Mouse (Mus musculus): ENCODE measurements around the gene Abcc10.

Gene Abcc10

GRCm38 (mm10) chr17:46327906-46328534 is at the start of gene Abcc10:
Gene Abcc10, minus strand, starts transcription at chr17:46328352.
- peak; percentile 96 for DNase-seq

DNA sequence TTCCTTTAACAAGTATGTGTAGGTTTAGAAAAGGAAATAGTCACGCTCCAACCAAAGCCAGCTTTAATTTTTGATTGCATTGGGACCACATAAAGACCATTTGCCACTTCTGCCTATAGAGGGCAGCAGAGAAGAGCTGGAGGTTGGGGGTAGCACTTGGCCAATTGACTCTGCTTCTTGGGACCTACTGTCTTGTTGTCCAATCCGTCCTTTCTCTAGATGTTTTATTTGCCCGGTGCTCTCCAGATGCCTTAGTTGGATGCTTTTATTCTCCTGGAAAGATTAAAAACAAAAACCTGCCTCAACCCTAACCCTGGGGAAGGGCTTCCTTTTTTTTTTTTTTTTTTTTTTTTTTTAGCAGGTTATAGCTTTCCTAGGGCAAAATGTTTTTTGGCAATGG is 43.6 kb upstream of the Abcc10 start:
- DNase-seq: no peak

DNA sequence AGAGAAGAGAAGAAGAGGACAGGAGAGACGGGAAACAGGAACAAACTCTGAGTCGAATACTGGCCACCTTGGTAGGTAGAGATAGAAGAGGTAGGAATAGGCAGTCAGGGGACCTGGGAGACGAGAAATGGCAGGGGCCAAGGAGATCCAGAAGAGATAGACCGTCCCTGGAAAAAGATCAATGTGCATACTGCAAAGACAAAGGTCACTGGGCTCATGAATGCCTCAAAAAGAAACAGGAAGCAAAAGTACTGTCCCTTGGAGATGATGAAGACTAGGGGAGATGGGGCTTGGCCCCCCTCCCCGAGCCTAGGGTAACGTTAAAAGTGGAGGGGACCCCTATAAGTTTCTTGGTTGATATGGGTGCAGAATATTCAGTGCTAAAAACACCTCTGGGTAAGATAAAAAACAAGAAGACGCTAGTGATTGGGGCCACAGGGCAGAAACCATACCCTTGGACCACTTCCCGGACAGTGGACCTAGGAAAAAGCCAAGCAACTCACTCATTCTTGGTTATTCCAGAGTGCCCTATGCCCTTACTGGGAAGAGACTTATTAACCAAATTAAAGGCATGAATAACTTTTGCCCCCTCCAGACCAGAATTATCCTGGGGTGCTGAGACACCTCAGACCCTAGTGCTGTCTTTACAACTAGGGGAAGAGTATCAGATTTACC is 23.0 kb upstream of the Abcc10 start:
- no peak for DNase-seq

- no peak for DNase-seq
Measured at GRCm38 (mm10) chr17:46341208-46341607, 13.1 kb upstream of the Abcc10 start.

DNA sequence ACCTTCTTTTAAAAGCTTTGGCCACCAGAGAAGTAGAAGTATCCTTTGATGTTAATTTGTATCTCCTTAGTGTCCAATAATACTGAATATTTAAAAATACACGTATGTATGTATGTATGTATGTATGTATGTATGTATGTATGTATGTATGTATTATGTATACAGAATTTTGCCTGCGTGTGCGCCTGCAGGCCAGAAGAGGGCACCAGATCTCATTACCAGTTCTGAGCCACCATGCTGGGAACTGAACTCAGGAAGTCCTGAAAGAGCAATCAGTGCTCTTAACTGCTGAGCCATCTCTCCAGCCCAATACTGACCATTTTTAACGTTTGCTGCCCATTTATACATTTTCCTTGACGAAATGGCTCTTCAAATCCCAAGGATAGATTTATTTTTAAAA is 8.3 kb upstream of the Abcc10 start:
- DNase-seq: no peak

GRCm38 (mm10) chr17:46328723-46329122 is 571 bp upstream of the Abcc10 start:
- no peak for DNase-seq

DNA sequence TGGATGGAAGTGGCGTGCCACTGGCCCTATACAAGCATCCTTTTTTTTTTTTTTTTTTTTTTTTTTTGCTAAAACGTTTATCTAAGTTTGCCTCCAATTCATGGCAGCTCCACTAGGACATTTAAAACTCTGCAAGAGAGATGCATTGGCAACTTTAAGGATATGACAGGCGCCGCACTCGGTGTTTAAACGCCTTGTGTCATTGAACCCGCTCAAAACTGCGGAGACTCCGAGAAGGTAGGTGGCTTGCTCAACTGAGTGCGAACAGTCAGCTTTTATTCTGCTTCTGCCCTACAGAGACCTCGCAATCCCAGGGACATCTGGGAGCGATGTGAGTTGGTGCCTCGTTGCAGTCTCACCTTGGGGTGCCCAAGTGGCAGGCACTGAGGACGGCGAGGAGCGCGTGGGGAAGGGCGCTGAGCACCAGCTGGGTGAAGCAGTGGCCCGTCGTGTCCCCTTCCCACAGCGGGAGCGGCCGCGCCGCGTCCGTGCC is 693 bp downstream of the Abcc10 start:
- DNase-seq: no peak

DNA sequence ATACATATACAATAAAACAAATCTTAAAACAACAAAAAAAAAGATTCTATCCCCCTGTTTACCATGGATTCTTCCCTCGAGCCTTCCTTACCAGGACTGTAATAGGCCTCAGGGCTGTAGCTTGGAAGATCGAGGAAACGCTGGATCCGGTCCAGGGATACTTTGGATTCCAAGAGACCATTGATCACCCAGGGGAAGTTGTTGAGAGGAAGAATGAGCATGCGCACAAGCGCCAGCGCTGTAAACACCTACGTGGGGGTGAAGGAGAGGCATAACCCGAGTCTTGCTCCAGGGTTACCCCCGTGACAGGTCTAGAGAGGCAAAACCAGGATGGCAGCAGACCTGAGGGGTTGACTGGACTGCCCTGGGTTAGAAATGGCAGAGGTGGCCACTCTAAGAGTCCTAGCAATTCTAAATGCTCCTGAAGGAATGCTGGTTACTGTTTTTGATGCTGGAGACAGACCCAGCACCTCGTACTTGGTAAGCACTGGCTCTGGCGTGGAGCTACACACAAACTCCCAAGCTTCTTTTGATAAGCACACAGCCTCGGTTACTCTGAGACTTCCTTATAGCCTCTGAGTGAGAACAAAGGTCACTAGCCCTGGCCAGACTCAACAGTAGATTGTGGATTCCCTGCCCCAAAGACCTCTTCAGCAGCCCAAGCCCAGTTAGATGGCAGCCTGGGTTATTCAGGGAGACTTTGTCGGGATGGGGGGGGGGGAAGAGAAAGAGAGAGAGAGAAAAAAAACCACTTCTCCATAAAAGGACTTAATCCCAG is 5.9 kb downstream of the Abcc10 start:
- DNase-seq: no peak

GRCm38 (mm10) chr17:46320492-46320891 is 7.7 kb downstream of the Abcc10 start:
- no peak for DNase-seq

GRCm38 (mm10) chr17:46315813-46316212 is 12.3 kb downstream of the Abcc10 start:
- no peak for DNase-seq

- DNase-seq: no peak
Measured at GRCm38 (mm10) chr17:46313135-46313715, 14.9 kb downstream of the Abcc10 start.

DNA sequence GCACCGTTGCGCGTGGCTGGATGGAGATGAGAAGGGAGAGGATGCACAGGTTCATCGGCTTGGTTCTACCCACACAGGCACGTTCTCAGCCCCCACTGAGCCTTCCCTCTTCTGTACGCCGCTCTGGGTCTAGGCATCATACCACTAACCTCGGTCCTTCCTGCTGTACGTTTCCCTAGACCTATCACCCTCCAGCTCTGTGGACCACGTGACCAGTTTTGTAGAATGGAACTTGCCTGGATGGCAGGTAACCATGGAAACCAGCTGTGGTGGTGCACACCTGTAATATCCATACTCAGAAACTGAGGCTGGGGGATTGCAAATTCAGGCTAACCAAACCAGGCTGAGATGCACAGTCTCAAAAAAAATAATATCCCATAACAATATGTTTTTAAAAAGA is 17.6 kb downstream of the Abcc10 start:
- DNase-seq: no peak

DNA sequence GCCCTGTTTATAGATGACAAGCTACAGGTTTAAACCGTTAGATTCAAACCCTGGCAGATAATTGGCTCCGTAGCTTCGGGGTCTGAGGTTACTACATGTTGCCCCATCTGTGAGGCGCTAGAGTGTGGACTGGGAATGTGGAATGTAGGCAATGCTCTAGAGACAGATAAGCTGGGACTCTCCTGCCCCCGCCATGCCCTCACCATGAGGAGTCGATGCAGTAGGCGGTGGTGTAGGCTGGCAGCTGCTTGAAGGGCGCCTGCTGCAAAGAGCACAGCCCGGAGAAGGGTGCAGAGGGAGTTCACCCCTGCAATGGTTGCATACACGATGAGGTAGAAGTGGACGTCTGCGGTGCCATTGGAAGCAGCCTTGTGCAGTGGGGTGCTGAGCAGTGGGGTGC is 18.3 kb downstream of the Abcc10 start:
- no peak for DNase-seq

DNA sequence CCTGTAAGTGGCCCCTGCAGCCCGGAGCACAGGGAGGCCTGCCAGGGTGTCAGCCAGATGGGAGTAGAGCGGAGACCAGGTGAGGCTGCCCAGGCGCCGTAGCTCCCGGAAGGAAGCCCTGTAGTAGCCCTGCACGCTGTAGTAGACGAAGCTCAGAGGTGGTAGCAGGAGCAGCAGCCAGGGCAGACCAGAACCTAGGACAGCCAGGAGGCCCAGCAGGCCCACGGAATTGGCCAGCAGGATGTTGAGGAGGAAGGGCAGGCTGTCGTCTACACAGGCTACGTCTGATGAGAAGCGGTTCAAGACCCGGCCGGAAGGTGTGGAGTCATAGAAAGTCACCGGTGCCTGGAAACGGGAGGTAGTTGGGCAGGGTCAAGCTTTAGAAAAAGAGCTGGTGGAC is 21.2 kb downstream of the Abcc10 start:
- DNase-seq: no peak

DNA sequence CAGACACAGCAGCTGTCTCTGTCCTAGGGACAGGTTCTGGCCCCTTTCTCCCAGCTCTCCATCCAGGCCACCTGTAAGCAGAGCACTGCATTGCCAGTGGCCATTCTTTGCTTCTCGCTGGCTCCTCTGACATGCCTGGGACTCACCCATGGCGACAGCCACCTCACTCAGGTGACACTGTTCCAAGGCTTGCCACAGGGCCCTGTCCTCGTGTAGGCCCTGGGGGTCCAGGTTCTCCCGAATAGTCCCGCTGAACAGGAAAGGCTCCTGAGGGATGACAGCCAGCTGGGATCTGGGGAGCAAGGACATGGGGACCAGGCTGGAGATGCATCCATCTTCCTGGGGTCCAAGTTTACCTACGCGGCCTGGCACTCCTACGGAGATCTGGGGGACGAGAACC is 24.0 kb downstream of the Abcc10 start:
- no peak for DNase-seq

DNA sequence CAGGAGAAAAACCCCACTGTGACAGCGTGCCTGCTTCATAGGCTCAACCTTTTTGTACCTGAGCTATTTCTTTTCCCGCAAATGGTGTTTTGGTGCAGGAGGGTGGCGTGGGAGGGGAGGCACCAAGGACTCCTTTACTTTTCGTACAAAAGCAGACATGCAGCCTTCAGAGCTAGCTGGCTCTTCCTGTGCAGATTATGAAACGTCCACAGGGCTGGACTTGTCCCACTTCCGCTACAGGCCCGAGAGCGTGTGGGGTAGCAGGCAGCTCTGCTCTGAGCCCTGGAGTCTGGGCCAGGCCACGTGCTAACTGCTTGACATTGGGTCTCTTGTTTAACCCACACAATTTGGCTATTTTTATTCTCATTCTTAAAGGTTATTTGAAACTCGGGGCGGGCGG is 26.3 kb downstream of the Abcc10 start:
- DNase-seq: peak; percentile 57

GRCm38 (mm10) chr17:46298220-46298913 is 29.8 kb downstream of the Abcc10 start:
- DNase-seq: peak; percentile 90

GRCm38 (mm10) chr17:46297364-46298219 is 30.6 kb downstream of the Abcc10 start, which contains the start of gene Dlk2:
Gene Dlk2, plus strand, starts transcription at chr17:46297421.
- peak; percentile 82 for DNase-seq

DNA sequence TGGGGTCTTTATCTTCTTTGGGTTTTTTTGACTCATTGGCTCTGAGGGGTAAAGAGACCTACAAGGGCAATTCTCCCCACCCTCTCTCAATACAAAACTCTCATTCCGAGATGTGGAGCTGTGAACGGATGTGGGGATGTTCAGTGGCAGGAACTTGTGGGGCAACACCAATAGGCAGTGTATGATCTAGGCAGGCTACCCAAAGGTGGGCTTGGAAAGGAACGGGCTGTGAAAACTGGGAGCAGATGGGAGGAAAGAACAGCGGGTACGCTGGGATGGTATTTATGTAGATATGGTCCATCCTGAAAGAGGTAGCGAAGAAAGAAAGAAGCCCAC is 31.2 kb downstream of the Abcc10 start:
- DNase-seq: no peak

- DNase-seq: no peak
Measured at GRCm38 (mm10) chr17:46296601-46297000, 31.6 kb downstream of the Abcc10 start.

DNA sequence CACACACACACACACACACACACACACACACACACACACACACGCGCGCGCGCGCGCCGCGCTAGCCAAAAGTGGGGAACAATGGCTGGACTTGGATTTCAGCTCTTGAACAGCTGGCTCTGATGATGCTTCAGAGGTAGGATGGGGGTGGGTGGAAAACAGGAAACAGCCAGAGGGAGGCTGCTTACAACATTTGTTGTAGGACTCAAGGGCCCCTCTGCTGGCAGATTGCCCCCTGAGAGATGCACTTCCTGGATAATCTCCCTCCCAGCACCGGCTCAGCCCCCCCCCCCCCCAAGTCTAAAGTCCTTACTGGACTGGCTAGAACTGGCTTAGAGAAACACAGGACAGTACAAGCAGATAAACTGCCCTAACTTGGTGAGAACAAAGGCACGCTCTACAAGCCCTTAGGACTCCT is 40.5 kb downstream of the Abcc10 start:
- no peak for DNase-seq

DNA sequence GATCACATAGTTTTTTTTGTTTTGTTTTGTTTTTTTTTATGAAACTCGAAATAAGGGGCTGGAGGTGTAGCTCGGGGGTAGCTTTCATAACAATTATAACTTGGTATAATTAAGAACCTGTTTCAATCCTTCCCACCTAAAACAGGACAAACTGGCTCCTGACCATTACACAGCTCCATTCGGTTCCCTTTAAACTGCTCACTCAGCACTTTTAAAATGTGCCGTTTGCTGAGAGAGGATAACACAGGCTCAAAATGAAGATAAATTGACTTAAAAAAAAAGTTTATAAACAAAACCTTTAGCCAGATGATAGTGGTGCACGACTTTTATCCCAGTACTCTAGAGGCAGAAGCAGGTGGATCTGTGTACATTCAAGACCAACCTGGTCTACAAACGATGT is 42.7 kb downstream of the Abcc10 start:
- no peak for DNase-seq
